Mouse (Mus musculus): ENCODE data around the gene Fcgrt. TPM values are rescaled to one million over a fixed set of nuclear protein-coding genes. Genes with fewer than 3 reads are reported as not detected.

The Fcgrt gene
- polyA plus RNA-seq, 1 experiment, result 120 TPM

GRCm38 (mm10) chr7:45046853-45047350 lies 56.7 kb downstream of the Fcgrt start:
- DNase-seq, result no peak
- peaks cover 7% of the 10 kb centered on the region for H3K4me1 ChIP-seq (ENCODE audit: control insufficient read depth, insufficient read depth, low read length)
- 91% methylated on average over 26 of the region's 26 CpGs for WGBS
- H3K4me3 ChIP-seq (replicated peaks; ENCODE audit: extremely low read depth, low read depth, low read length), result no peak overlapping the region
- no peak for TF ChIP-seq CTCF (IDR thresholded peaks at IDR 0.05; ENCODE audit: insufficient read depth, low read length)
- no peak for TF ChIP-seq POLR2A (IDR thresholded peaks at IDR 0.05; ENCODE audit: borderline replicate concordance, extremely low read depth, low read depth, low read length)

- no peak for DNase-seq
- H3K4me3 ChIP-seq (replicated peaks; ENCODE audit: extremely low read depth, low read depth, low read length), result no peak overlapping the region
- H3K4me1 ChIP-seq (ENCODE audit: control insufficient read depth, insufficient read depth, low read length), result no peaks in the 10 kb centered on the region
- TF ChIP-seq CTCF (IDR thresholded peaks at IDR 0.05; ENCODE audit: insufficient read depth, low read length) (no peak), POLR2A (IDR thresholded peaks at IDR 0.05; ENCODE audit: borderline replicate concordance, extremely low read depth, low read depth, low read length) (no peak)
- WGBS, result 92% methylated on average over 22 of the region's 22 CpGs
Measured at GRCm38 (mm10) chr7:45045741-45046140, 57.9 kb downstream of the Fcgrt start.

DNA sequence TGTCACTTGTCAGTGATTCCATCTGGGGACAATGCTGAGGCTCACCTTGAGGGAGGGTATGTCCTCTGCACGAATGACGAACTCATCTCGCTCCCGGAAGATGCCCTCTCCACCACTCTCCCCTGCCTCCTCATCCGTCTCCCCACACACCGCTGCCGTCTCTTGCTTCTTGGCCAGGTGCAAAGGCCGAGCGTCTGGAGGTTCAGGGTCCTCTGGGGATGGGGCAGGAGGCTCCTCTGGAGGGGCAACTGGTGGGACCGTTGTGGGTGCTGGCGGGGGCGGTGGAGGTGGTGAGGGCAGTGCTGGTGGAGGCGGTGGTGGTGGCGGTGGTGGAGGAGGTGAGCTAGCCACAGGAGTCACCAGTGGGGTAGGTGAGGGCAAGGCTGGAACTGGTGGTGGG lies 60.3 kb downstream of the Fcgrt start:
- Histone ChIP-seq H3K4me1 (ENCODE audit: control insufficient read depth, insufficient read depth, low read length) (no peaks in the 10 kb centered on the region), H3K4me3 (replicated peaks; ENCODE audit: extremely low read depth, low read depth, low read length) (no peak overlapping the region)
- WGBS, result 89% methylated on average over 12 of the region's 14 CpGs
- no peak for TF ChIP-seq CTCF (IDR thresholded peaks at IDR 0.05; ENCODE audit: insufficient read depth, low read length)
- no peak for TF ChIP-seq POLR2A (IDR thresholded peaks at IDR 0.05; ENCODE audit: borderline replicate concordance, extremely low read depth, low read depth, low read length)
- no peak for DNase-seq

Other genes with a start within 250 kb of the Fcgrt start
- gene Pnkp, start 246.7 kb downstream of the Fcgrt start, polyA plus RNA-seq (2012; rRNA removed), result 57.2 and 62.0 TPM in 2 replicates
- 274 and 280 TPM in 2 replicates for gene Ptov1, start 234.1 kb downstream of the Fcgrt start, polyA plus RNA-seq (2012; rRNA removed)
- 133 and 233 TPM in 2 replicates for gene Med25, start 211.1 kb downstream of the Fcgrt start, polyA plus RNA-seq (2012; rRNA removed)
- 77.8 and 82.1 TPM in 2 replicates for gene Fuz, start 207.8 kb downstream of the Fcgrt start, polyA plus RNA-seq (2012; rRNA removed)
- gene Ap2a1, start 174.4 kb downstream of the Fcgrt start, polyA plus RNA-seq (2012; rRNA removed), result 94.8 and 101 TPM in 2 replicates
- 0.16 TPM in 1 of 2 replicates, not detected in the other for gene Tsks, start 160.6 kb downstream of the Fcgrt start, polyA plus RNA-seq (2012; rRNA removed)
- gene Cpt1c, start 129.0 kb downstream of the Fcgrt start, polyA plus RNA-seq (2012; rRNA removed), result 20.7 and 21.0 TPM in 2 replicates
- 71.0 and 97.7 TPM in 2 replicates for gene Prmt1, start 117.3 kb downstream of the Fcgrt start, polyA plus RNA-seq (2012; rRNA removed)
- 125 and 130 TPM in 2 replicates for gene Irf3, start 106.2 kb downstream of the Fcgrt start, polyA plus RNA-seq (2012; rRNA removed)
- gene Bcl2l12, start 105.1 kb downstream of the Fcgrt start, polyA plus RNA-seq (2012; rRNA removed), result 37.1 and 38.3 TPM in 2 replicates
- gene Scaf1, start 87.5 kb downstream of the Fcgrt start, polyA plus RNA-seq (2012; rRNA removed), result 76.2 and 76.8 TPM in 2 replicates
- gene Rras, start 85.9 kb downstream of the Fcgrt start, polyA plus RNA-seq (2012; rRNA removed), result 233 and 237 TPM in 2 replicates
- 11.1 and 15.9 TPM in 2 replicates for gene Prr12, start 51.0 kb downstream of the Fcgrt start, polyA plus RNA-seq (2012; rRNA removed)
- gene Nosip, start 41.4 kb downstream of the Fcgrt start, polyA plus RNA-seq (2012; rRNA removed), result 86.5 and 102 TPM in 2 replicates
- 82.5 and 90.6 TPM in 2 replicates for gene Prrg2, start 41.2 kb downstream of the Fcgrt start, polyA plus RNA-seq (2012; rRNA removed)
- gene Rcn3, start 11.6 kb downstream of the Fcgrt start, polyA plus RNA-seq (2012; rRNA removed), result 172 and 174 TPM in 2 replicates
- 125 and 221 TPM in 2 replicates for gene Rps11, start 20.6 kb upstream of the Fcgrt start, polyA plus RNA-seq (2012; rRNA removed)
- 1,255 and 1,630 TPM in 2 replicates for gene Rpl13a, start 24.9 kb upstream of the Fcgrt start, polyA plus RNA-seq (2012; rRNA removed)
- 3.1 TPM in 2 replicates for gene Gm45713, start 32.4 kb upstream of the Fcgrt start, polyA plus RNA-seq (2012; rRNA removed)
- 151 and 195 TPM in 2 replicates for gene Flt3l, start 32.6 kb upstream of the Fcgrt start, polyA plus RNA-seq (2012; rRNA removed)
- gene Pih1d1, start 50.5 kb upstream of the Fcgrt start, polyA plus RNA-seq (2012; rRNA removed), result 46.9 and 50.1 TPM in 2 replicates
- gene Aldh16a1, start 50.7 kb upstream of the Fcgrt start, polyA plus RNA-seq (2012; rRNA removed), result 48.6 and 58.5 TPM in 2 replicates
- 2.4 and 2.7 TPM in 2 replicates for gene Slc17a7, start 60.1 kb upstream of the Fcgrt start, polyA plus RNA-seq (2012; rRNA removed)
- gene Gfy, start 75.7 kb upstream of the Fcgrt start, polyA plus RNA-seq (2012; rRNA removed), result 0.44 and 0.53 TPM in 2 replicates
- gene Pth2, start 77.1 kb upstream of the Fcgrt start, polyA plus RNA-seq (2012; rRNA removed), result not detected in 2 replicates
- gene Ccdc155, start 101.0 kb upstream of the Fcgrt start, polyA plus RNA-seq (2012; rRNA removed), result 3.3 and 4.1 TPM in 2 replicates
- 1.4 and 5.2 TPM in 2 replicates for gene Dkkl1, start 108.3 kb upstream of the Fcgrt start, polyA plus RNA-seq (2012; rRNA removed)
- gene Tead2, start 111.9 kb upstream of the Fcgrt start, polyA plus RNA-seq (2012; rRNA removed), result 37.6 and 44.1 TPM in 2 replicates
- 82.1 and 84.1 TPM in 2 replicates for gene Cd37, start 135.3 kb upstream of the Fcgrt start, polyA plus RNA-seq (2012; rRNA removed)
- 0.12 TPM in 1 of 2 replicates, not detected in the other for gene Slc6a16, start 137.2 kb upstream of the Fcgrt start, polyA plus RNA-seq (2012; rRNA removed)
- not detected in 2 replicates for gene Slc6a21, start 173.7 kb upstream of the Fcgrt start, polyA plus RNA-seq (2012; rRNA removed)
- 41.8 and 44.8 TPM in 2 replicates for gene Trpm4, start 229.9 kb upstream of the Fcgrt start, polyA plus RNA-seq (2012; rRNA removed)
- 2.4 and 10.0 TPM in 2 replicates for gene Hrc, start 231.4 kb upstream of the Fcgrt start, polyA plus RNA-seq (2012; rRNA removed)